Mouse (Mus musculus) induced T-regulatory cell, adult 2 months (primary cell): ENCODE results near the gene Ttll12.

Source experiments
- DNase-seq: peaks from one replicate; pipeline ENCODE4 v3.0.0-alpha.2; 2012; ENCODE audit warnings: low read depth

Ttll12 gene

GRCm38 (mm10) chr15:83563327-83563856 is 31.6 kb downstream of the Ttll12 start, which contains the start of the genes Tspo and Mcat:
Gene Tspo, plus strand, starts transcription at chr15:83563592.
Gene Mcat, minus strand, starts transcription at chr15:83563787.
- DNase-seq, result peak; percentile 87

GRCm38 (mm10) chr15:83562626-83563270 is 32.2 kb downstream of the Ttll12 start:
- DNase-seq, result peak; percentile 92

DNA sequence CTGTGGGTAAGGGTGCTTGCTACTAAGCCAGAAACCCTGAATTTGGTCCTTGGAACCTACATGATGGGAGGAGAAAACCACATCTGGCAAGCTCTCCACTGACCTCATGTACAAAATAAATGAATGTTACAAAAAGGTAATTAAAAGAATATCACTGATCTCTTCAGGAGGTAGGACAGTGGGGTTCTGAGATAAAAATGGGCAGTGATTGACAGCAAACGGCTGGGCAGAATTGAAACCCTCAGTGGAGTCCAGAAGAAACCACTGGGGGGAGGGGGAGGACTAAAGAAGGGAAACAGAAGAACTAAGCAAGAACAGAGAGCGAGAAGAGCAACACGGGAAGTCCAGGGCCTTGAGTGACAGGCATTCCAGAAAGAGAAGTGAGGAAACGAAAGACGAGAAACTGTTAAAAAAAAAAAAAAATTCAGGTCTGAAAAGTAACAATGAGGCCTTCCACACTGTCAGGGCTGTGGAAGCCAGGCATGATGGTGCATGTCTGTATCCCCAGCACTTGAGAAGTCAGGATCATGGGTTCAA is 33.9 kb downstream of the Ttll12 start:
- DNase-seq, result no peak

GRCm38 (mm10) chr15:83555161-83555974 is 39.6 kb downstream of the Ttll12 start:
- peak; percentile 93 for DNase-seq

GRCm38 (mm10) chr15:83553831-83554230 is 41.1 kb downstream of the Ttll12 start:
- DNase-seq, result peak; percentile 55

DNA sequence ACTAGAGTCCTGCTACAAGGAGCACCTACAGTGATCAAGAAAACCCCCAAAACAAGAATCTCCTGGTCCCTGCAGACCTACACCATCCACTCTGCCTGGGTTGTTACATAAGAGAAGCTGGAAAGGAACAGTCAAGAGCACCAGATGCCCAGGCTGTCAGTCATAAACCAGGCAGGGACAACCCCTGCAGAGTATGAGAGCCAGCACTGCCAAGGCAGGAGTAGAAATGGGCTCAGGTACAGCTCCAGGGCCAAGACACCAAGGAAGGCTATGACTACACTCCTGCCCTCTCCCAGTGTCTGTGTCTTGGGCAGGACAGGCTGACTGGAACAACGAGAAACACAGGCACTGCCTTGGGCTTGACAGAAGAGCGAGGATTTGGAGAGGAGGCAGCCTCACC is 44.8 kb downstream of the Ttll12 start:
- no peak for DNase-seq

DNA sequence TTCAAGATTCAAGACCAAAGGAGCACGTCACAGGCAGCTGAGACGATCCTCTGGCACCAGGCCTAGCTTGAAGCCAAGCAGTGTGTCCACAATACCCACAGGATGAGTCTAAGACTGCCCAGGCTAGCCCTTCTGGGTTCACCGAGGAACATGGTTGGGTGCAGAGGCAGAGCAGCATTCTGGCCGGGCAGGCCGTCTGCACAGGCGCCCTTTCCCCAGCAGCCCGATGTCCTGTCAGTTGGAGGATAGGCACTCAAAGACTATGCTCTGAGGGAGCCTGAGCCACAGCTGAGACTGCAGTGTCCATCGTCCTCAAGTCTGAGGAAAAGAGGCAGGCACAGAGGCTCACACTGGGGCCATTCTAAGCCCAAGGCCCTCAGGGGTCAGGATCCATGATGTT is 47.8 kb downstream of the Ttll12 start:
- no peak for DNase-seq

- no peak for DNase-seq
Observed at GRCm38 (mm10) chr15:83546029-83546428, 48.9 kb downstream of the Ttll12 start.

DNA sequence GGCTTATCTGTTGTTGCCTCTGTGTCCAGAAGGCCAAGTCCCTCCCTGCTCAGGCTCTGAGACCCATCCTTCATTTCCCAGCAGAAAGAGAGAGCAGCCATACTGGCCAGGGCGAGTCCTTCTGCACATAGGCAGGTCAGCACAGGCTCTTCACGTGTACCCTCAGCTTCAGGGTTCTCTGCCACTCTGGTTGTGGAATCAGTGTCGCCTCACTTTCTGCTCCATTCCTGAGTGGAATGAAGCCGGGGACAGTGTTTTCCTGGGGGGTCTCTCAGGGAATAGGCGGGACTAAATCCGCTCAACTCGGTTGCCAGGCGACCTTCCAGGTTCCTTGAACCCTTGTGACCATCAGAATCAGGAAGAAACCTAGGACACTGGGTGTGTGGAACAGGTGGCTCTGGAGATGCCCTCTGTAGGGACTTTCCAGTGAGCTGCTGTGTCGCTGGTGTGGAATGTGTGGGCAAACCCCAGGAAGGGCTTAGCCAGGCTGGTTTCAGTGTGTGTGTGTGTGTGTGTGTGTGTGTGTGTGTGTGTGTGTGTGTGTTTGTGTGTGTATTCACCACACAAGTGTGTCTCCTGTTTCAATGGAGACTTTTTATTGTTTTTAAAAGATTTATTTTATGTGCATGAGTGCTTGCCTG is 53.2 kb downstream of the Ttll12 start:
- no peak for DNase-seq

DNA sequence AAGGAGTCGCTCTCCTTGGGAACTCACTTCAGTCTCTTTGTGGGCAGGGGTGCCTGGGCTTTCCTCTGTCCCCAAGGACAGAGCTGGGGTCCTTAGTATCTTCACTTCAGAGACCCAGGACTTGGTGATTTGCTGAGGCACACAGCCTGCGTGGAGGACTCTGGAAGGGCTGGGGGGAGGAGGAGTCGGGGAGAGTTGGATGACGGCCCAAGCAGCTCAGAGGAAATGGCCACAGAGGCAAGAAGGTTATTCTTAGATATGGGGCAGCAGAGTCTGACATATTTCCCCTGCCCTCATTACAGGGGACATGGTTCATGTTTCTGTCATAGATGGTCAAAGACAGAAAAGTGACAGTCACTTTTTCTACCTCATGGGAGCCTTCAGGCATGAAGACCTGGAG is 55.1 kb downstream of the Ttll12 start:
- no peak for DNase-seq

GRCm38 (mm10) chr15:83538855-83539254 is 56.1 kb downstream of the Ttll12 start:
- no peak for DNase-seq

DNA sequence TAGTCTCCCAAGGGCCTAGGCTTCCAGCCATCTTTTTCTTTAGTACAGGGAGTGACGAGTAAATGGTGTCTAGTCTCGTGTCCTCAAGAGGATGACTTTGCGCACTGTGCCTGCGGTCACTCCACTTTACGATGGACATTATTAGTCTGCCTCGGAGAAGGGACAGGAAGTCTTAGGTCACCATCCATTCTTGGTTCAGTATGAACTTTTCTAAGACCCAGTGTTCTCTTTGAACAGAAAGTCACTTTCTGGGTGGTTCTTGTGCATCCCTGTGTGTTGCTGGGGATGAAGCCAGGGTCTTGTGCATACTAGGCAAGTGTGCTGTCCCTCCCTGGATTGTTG is 59.1 kb downstream of the Ttll12 start:
- no peak for DNase-seq

DNA sequence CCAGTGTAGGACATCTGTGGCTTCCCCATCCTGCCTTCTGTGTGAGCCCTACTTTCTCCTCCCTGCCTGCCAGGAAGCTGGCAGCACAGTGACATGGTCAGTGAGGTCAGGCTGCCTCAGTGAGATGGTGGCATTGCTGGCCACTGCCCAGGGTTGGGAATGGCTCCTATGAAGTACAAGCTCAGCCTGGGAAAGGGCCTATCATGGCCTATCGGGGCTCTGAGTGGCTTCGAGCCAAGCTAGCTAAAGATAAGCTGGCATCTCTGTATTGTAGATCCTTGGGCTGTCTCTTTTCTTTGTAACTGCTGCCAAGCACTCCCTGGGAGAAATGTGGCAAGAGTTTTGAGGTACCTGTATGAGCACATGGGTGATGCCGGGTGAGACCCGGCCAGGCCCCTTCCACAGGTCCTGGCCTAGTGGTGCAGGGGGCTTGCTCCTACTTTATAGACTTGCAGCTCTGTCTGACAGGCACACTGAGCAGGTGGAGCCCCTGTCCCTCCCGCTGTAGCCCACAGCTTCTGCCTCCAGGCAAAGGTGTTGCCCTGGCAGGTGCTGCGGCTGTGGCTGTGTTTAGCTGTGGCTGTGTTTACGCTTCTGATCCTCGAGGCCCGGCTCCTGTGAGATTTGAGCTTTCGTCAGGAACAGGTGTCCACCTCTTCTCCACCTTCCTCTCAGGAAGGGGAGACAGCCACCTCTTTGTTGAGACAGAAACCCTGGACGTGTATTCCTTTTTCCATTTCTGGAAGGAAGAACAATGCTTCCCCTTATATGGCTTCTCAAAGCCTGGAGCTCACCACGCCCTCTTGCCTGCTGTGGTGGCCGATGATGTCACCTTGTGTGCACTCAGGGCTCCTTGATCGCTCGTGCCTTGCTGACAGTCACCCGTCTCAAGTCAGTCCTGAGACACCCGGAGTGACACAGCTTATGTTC is 59.7 kb downstream of the Ttll12 start:
- no peak for DNase-seq

GRCm38 (mm10) chr15:83532606-83533005 is 62.4 kb downstream of the Ttll12 start:
- DNase-seq, result no peak

DNA sequence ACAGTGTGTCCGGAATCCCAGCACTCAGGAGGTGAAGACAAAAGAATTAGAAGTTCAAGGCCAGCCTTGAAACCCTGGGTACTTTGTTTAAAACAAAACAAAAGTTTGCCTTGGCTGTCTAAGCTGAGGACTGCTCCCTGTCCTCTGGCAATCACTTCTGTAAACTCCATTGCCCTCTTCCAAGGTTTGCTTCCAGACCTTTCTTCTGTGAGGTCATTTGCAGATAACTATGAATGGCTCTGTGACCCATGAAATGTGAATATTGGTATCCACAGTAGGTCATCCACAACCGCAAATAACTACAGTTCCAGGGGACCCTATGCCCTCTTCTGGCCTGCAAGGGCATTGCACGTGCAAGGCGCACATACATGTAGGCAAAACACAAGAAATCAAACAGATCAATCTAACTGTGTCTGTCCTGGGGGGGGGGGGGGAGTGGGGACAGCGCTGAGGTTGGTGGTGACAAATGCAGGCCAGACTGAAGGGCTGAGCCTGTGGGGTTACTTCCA is 62.9 kb downstream of the Ttll12 start:
- no peak for DNase-seq

DNA sequence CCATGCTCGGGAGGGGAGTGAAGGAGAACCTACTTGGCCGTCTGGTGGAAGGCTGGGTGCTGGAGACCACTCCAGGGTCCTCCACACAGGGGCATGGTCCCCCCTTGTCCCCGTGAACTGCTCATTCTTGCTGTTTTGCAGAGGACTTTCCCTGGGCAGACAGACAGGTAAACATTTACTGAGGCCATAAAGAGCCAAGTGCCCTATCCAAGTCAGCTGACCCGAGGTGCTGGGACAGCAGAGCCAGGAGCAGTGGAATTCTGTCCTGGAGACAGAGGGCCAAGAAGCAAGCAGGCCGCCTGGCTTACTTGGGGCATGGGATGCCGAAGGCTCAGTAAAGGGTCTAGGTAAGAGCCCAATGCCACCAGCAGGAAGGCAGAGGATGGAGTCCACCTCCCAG is 64.3 kb downstream of the Ttll12 start:
- no peak for DNase-seq

- no peak for DNase-seq
Observed at GRCm38 (mm10) chr15:83530233-83530632, 64.7 kb downstream of the Ttll12 start.

GRCm38 (mm10) chr15:83529765-83530164 is 65.2 kb downstream of the Ttll12 start:
- no peak for DNase-seq

GRCm38 (mm10) chr15:83528892-83529291 is 66.1 kb downstream of the Ttll12 start:
- DNase-seq, result no peak

GRCm38 (mm10) chr15:83527747-83528146 is 67.2 kb downstream of the Ttll12 start:
- no peak for DNase-seq

DNA sequence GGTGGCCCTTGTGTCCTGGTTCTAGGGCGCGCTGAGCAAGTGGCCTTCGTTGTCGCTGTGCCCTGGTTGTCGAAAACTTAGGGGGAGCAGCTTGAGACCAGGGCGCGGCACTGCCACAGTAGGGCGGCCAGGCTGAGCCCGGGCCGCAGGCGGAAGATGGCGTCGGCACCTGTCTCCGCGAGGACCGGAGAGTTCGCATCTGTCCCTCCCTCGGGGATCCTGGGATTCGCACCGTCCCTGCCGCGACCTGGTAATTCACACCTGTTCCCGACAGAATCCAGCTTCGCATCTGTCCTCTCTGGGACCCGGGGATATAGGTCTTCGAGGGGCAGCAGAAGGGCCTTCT is 67.9 kb downstream of the Ttll12 start:
- no peak for DNase-seq
